Mouse (Mus musculus) CH12.LX (cell line): Measurements from ENCODE around the gene Ptgs1. TPM values are rescaled to one million over a fixed set of nuclear protein-coding genes. Genes with fewer than 3 reads are reported as not detected.

Experiments used
- DNase-seq: peaks from one replicate; pipeline ENCODE4 v3.0.0-alpha.2; 2013; ENCODE audit errors: extremely low read depth
- H3K27ac ChIP-seq: 2 replicates; pipeline ENCODE4 v1.5.1; 2012; ENCODE audit warnings: low read depth, mild to moderate bottlenecking, control low read depth, moderate library complexity; ENCODE audit not compliant: insufficient read depth
- H3K27me3 ChIP-seq: replicated peaks from 2 replicates; pipeline ENCODE3; 2012; ENCODE audit warnings: inconsistent platforms
- H3K36me3 ChIP-seq, 2 experiments: replicated peaks in 1 of 2; 2 replicates each; pipeline versions ENCODE3 to v1.6.1; 2012; ENCODE audit warnings: inconsistent platforms in 1 of 2, low read length in 1 of 2, mild to moderate bottlenecking in 1 of 2, mixed read lengths in 1 of 2, moderate library complexity in 1 of 2; ENCODE audit not compliant: control insufficient read depth in 1 of 2, insufficient read depth in 1 of 2
- H3K4me1 ChIP-seq, 2 experiments: 2 replicates each; pipeline ENCODE4 v1.6.1; 2012; ENCODE audit warnings: inconsistent platforms in 1 of 2, moderate library complexity in 1 of 2; ENCODE audit not compliant: insufficient read depth in 2 of 2, control insufficient read depth in 1 of 2
- H3K4me2 ChIP-seq: 2 replicates; pipeline ENCODE4 v1.6.1; 2012; ENCODE audit warnings: low read depth, mild to moderate bottlenecking, control low read depth; ENCODE audit not compliant: poor library complexity, insufficient read depth, severe bottlenecking
- H3K4me3 ChIP-seq, 3 experiments: fragments of 150-350 bp in 1 of 3; sonication (generic) in 1 of 3; replicated peaks in 1 of 3; 2 replicates each; pipeline versions ENCODE3 to v1.5.1; 2011 to 2012; ENCODE audit warnings: low read depth in 2 of 3, low read length in 2 of 3, mild to moderate bottlenecking in 2 of 3, moderate library complexity in 2 of 3, control low read depth in 1 of 3, improper control_type of control experiment in 1 of 3, inconsistent platforms in 1 of 3, mixed read lengths in 1 of 3; ENCODE audit not compliant: poor library complexity in 1 of 3
- H3K79me2 ChIP-seq: replicated peaks from 2 replicates; pipeline ENCODE4 v1.6.1; 2012; ENCODE audit warnings: mild to moderate bottlenecking, moderate library complexity; ENCODE audit not compliant: control insufficient read depth, poor library complexity, insufficient read depth, severe bottlenecking; ENCODE audit errors: extremely low read depth
- H3K9ac ChIP-seq: 2 replicates; pipeline ENCODE4 v1.6.1; 2012; ENCODE audit warnings: low read depth, mild to moderate bottlenecking, control low read depth, moderate library complexity; ENCODE audit not compliant: insufficient read depth
- H3K9me3 ChIP-seq: replicated peaks from 2 replicates; pipeline ENCODE3; 2012; ENCODE audit warnings: low read length, inconsistent platforms, mixed read lengths
- BHLHE40 ChIP-seq: IDR thresholded peaks from 2 replicates; pipeline ENCODE4 v1.6.1; 2011; ENCODE audit warnings: mild to moderate bottlenecking, low read depth, low read length, improper control_type of control experiment
- CHD2 ChIP-seq: IDR thresholded peaks from 2 replicates; pipeline ENCODE4 v1.6.1; 2011; ENCODE audit warnings: low read length, improper control_type of control experiment
- ELF1 ChIP-seq: IDR thresholded peaks from 2 replicates; pipeline ENCODE4 v1.6.1; 2014; ENCODE audit warnings: low read depth, mild to moderate bottlenecking, inconsistent platforms, low read length, improper control_type of control experiment
- EP300 ChIP-seq: IDR thresholded peaks from 2 replicates; pipeline ENCODE4 v1.6.1; 2011; ENCODE audit warnings: low read length, improper control_type of control experiment
- IRF4 ChIP-seq: IDR thresholded peaks from 2 replicates; pipeline ENCODE4 v1.6.1; 2014; ENCODE audit warnings: low read depth, mild to moderate bottlenecking, inconsistent platforms, low read length, improper control_type of control experiment
- JUN ChIP-seq: IDR thresholded peaks from 2 replicates; pipeline ENCODE4 v1.6.1; 2011; ENCODE audit warnings: low read depth, mild to moderate bottlenecking, low read length, improper control_type of control experiment, moderate library complexity; ENCODE audit not compliant: insufficient read depth
- KAT2A ChIP-seq: IDR thresholded peaks from 2 replicates; pipeline ENCODE4 v1.6.1; 2012; ENCODE audit warnings: low read length, improper control_type of control experiment, inconsistent platforms; ENCODE audit not compliant: insufficient replicate concordance
- MAFK ChIP-seq: IDR thresholded peaks from 2 replicates; pipeline ENCODE4 v1.6.1; 2011; ENCODE audit warnings: low read length, improper control_type of control experiment; ENCODE audit not compliant: insufficient replicate concordance
- MAX ChIP-seq: IDR thresholded peaks from 2 replicates; pipeline ENCODE4 v1.6.1; 2011; ENCODE audit warnings: low read length, improper control_type of control experiment
- MYC ChIP-seq: IDR thresholded peaks from 2 replicates; pipeline ENCODE4 v1.6.1; 2011; ENCODE audit warnings: low read depth, mild to moderate bottlenecking, improper control_type of control experiment, low read length
- NELFE ChIP-seq: IDR thresholded peaks from 2 replicates; pipeline ENCODE4 v1.6.1; 2011; ENCODE audit warnings: low read depth, low read length, improper control_type of control experiment
- PAX5 ChIP-seq: IDR thresholded peaks from 2 replicates; pipeline ENCODE4 v1.6.1; 2012; ENCODE audit warnings: low read length, inconsistent platforms, mixed read lengths
- POLR2A ChIP-seq: IDR thresholded peaks from 2 replicates; pipeline ENCODE4 v1.6.1; 2011; ENCODE audit warnings: low read depth, mild to moderate bottlenecking, improper control_type of control experiment, low read length
- RAD21 ChIP-seq: IDR thresholded peaks from 2 replicates; pipeline ENCODE4 v1.6.1; 2011; ENCODE audit warnings: low read depth, mild to moderate bottlenecking, low read length, improper control_type of control experiment, moderate library complexity
- RCOR1 ChIP-seq: conservative IDR thresholded peaks from 2 replicates; pipeline ENCODE4 v1.6.1; 2012; ENCODE audit warnings: low read depth, mild to moderate bottlenecking, inconsistent platforms, low read length, improper control_type of control experiment
- SIN3A ChIP-seq: IDR thresholded peaks from 2 replicates; pipeline ENCODE4 v1.6.1; 2012; ENCODE audit warnings: low read length, improper control_type of control experiment, inconsistent platforms
- TBP ChIP-seq: conservative IDR thresholded peaks from 2 replicates; pipeline ENCODE4 v1.6.1; 2011; ENCODE audit warnings: low read depth, low read length, improper control_type of control experiment
- UBTF ChIP-seq: IDR thresholded peaks from 2 replicates; pipeline ENCODE4 v1.6.1; 2012; ENCODE audit warnings: low read depth, mild to moderate bottlenecking, inconsistent platforms, low read length, improper control_type of control experiment, moderate library complexity
- USF2 ChIP-seq: conservative IDR thresholded peaks from 2 replicates; pipeline ENCODE4 v1.6.1; 2011; ENCODE audit warnings: low read depth, low read length, improper control_type of control experiment
- ZKSCAN1 ChIP-seq: IDR thresholded peaks from 2 replicates; pipeline ENCODE4 v1.6.1; 2012; ENCODE audit warnings: low read depth, inconsistent platforms, low read length, improper control_type of control experiment, borderline replicate concordance
- dilution Hi-C: fragments of 300-500 bp; cut with MboI; formaldehyde crosslinking; loops from 2 replicates; pipeline ENCODE4 v1.14.3; 2020; ENCODE audit warnings: low sequenced_read_pairs; ENCODE audit not compliant: extremely low pct_unique_long_range_greater_than_20kb, extremely low pct_ligation_motif_present
- in situ Hi-C: fragments of 300-500 bp; cut with MboI; formaldehyde crosslinking; loops from 3 replicates; pipeline ENCODE4 v1.14.3; 2019; ENCODE audit warnings: low sequenced_read_pairs, low pct_ligation_motif_present, low pct_unique_long_range_greater_than_20kb, mixed read lengths
- polyA plus RNA-seq: library from polyadenylated mRNA; unstranded; fragments of >175 nt; gene quantifications from 2 replicates; pipeline ENCODE4 v1.2.1, GENCODE M21; 2012; ENCODE audit warnings: low read depth; ENCODE audit not compliant: insufficient read length
- total RNA-seq, 2 experiments: library from RNA; depleted of rRNA; stranded (reverse); fragments of 300-350 nt in 1 of 2; fragments of >200 nt in 1 of 2; gene quantifications; 2 replicates each; pipeline ENCODE4 v1.2.3; 2012 to 2014

Gene Ptgs1
- total and polyA plus RNA-seq, 3 experiments, result 1.6 to 3.1 (median 3.0) TPM

- Histone ChIP-seq H3K4me1 (peaks cover 10 to 18% of the 10 kb centered on the region in 2 experiments; a peak in 3 of 4 replicates), H3K36me3 (no peaks in the 10 kb centered on the region), H3K27ac (no peak overlapping the region), H3K9ac (no peak overlapping the region), H3K4me3 (no peak overlapping the region), H3K4me2 (no peak overlapping the region), H3K79me2 (no peaks in the 10 kb centered on the region), H3K27me3 (peaks cover 1% of the 10 kb centered on the region), H3K9me3 (peaks cover 3% of the 10 kb centered on the region)
- in situ Hi-C loops, result loop anchor here (5.0 kb wide), 1 partner anchor 33 kb away; no protein-coding TSS in a partner anchor
- dilution Hi-C loops, result no loop called here
- DNase-seq, result no peak
- TF ChIP-seq EP300 (no peak), BHLHE40 (no peak), TBP (no peak), PAX5 (no peak), RCOR1 (no peak), IRF4 (no peak), CHD2 (no peak), MAX (no peak), ZKSCAN1 (no peak), JUN (no peak), USF2 (no peak), POLR2A (no peak), UBTF (no peak), NELFE (no peak), KAT2A (no peak)
Measured at GRCm38 (mm10) chr2:36234526-36235368, 4.5 kb downstream of the Ptgs1 start.

GRCm38 (mm10) chr2:36235917-36236316 lies 5.7 kb downstream of the Ptgs1 start:
- TF ChIP-seq UBTF (no peak), ELF1 (no peak), RAD21 (no peak), MAFK (no peak), MAX (no peak), MYC (no peak), PAX5 (no peak), KAT2A (no peak), NELFE (no peak), SIN3A (no peak)
- TF ChIP-seq, all 38 proteins: peak for 0
- no peak for DNase-seq
- in situ Hi-C loops (no loop called here), dilution Hi-C loops (no loop called here)
- Histone ChIP-seq H3K27me3 (no peaks in the 10 kb centered on the region), H3K9me3 (peaks cover 3% of the 10 kb centered on the region), H3K4me3 (no peak overlapping the region), H3K4me1 (peaks cover 0 to 16% of the 10 kb centered on the region in 2 experiments; a peak in 1 of 4 replicates), H3K9ac (no peak overlapping the region), H3K4me2 (no peak overlapping the region), H3K79me2 (no peaks in the 10 kb centered on the region), H3K36me3 (no peaks in the 10 kb centered on the region), H3K27ac (no peak overlapping the region)
